Mouse (Mus musculus) large intestine, adult 2 months (tissue): Measurements from ENCODE around the gene Ptgfrn. TPM values are rescaled to one million over a fixed set of nuclear protein-coding genes. Genes with fewer than 3 reads are reported as not detected.

Source experiments
- DNase-seq: peaks from one replicate; pipeline ENCODE4 v3.0.0-alpha.2; 2012; ENCODE audit warnings: low read depth, low spot score
- WGBS: fragments of 180-500 bp; shearing (Covaris S2); methylation state at CpG from one replicate; pipeline ENCODE4 v1.1.7; 2018; 5-methylcytosine and 5-hydroxymethylcytosine counted together
- polyA plus RNA-seq: library from polyadenylated mRNA; depleted of rRNA; stranded (reverse); fragments of >200 nt; gene quantifications from 2 replicates; pipeline ENCODE4 v1.2.3, GENCODE M21; 2012; rRNA removed

Ptgfrn gene
- polyA plus RNA-seq: 24.1 and 31.9 TPM in 2 replicates

DNA sequence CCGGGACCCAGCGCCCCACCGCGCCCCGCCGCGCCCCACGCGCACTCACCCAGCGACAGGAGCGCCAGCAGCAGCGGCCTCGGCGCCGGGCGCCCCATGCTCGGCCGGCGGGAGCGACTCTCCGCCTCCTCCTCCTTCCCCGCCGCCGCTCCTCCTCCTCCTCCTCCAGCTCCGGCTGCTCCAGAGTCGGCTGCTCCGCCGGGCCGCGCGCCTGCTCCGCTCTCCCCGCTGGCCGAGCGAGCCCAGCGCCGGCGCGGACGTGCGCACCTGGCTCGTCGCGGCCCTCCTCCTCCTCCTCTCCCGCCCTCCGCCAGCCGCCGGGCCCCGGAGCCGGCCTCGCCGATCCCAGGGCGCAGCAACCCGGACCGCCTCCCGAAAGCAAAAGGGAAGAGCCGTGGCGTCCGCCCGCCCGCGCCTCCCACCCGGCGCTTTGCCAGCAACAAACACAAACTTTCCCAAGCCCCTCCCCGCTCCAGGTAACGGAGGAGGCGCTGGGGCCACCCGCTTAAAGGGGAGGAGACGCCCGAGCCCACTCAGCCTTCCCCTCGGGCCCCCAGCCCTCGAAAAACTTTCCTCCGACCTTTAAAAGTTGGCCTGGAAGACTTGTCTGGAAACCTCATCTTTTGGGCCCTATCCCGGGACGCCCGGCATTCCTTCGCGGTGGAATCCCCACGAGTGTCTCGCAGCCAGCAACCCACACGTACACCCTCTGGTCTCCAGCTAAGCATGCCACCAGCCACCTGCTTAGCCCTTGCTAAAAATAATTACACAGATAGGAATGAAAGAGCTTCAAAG is at the start of gene Ptgfrn:
Ptgfrn (minus strand) TSS at position 236 of the 795 bp plus-strand sequence.
- DNase-seq: no peak
- 2% methylated on average over 64 of the region's 81 CpGs for WGBS

DNA sequence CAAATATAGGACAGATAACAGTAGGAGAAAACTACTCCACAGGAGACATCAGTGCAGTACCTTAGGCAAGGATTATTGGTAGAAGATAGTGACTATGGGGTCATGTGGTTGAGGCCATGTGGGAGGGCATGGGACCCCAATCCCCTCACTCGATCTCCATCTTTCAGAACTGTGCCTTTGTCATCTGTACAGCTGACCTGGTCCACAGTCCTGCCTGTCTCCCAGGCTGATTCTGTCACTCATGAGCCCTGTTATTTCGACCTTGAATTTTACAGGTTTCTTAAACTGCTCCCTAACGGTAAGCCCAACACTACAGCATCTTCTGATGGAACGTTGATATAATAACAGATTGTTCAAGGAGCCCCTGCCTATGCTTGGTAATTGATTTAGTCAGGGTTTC is 49.6 kb upstream of the Ptgfrn start:
- DNase-seq: no peak
- WGBS: 83% methylated on average over 4 of the region's 4 CpGs

DNA sequence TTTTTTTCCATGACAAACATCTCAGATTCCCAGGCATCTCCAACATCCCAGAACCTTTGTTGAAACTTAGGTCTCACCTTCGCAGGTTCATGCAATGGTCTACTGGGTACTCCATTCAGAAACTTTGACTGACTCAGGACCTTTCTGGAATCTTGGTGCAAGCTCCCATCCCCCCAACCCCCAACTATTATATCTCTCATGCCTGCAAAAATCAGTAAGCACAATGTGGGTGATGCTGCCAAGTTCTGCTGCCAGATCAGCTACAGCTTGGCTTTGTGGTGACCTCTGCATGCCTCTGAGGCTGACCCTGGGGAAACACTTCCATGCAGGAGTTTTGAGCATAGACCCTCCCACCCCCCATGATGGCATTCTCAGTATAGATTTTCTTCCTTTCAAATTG is 44.0 kb upstream of the Ptgfrn start:
- no peak for DNase-seq
- 97% methylated on average over 1 of the region's 1 CpGs for WGBS

DNA sequence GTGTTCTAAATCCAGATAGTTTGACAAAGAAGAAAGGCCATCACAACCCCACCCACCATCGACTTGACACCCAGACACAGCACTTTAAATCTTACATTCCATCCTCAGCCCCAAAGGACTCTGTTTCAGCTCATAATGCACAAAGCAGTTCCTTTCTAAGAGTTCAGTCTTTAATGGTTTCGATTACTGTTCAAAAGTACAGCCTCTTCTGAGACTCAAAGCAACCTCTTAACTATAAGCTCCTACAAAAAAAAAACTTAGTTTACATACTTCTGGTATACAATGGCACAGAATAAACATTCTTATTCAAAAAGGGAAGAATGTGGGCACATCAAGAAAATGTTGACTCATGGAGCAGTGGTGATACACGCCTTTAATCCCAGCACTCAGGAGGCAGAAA is 43.3 kb upstream of the Ptgfrn start:
- DNase-seq: no peak
- WGBS: 61% methylated on average over 3 of the region's 3 CpGs

DNA sequence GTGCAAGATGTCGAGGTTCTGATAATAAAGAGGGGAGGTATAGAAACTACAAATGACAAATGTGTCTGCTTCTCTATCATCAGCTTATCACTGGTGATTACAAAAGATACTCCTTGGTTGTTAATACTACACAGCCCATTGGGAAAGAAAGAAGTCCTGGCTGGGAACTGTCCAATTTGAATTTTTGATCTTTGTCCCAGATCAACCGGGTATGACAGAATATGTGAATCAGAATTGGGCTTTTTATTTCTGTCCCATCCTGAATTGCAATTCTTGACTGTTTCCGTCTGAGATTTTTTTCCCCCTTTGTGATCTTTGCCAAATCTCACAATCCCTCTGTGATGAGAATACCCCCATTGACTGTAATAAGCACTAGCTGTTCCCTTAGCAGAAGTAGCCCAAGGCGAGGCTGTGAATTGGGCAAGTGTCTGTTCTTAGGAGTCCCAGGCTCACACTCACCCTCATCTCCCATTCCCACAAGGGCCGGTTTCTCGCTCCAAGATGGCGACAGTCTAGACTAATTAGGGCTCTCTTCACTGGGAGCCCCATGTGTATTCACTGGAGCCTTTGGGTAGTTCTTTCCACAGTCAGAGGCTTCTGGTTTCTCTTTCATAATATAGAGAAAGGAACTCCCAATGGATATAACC is 36.2 kb upstream of the Ptgfrn start:
- no peak for DNase-seq
- WGBS: 75% methylated on average over 7 of the region's 7 CpGs

DNA sequence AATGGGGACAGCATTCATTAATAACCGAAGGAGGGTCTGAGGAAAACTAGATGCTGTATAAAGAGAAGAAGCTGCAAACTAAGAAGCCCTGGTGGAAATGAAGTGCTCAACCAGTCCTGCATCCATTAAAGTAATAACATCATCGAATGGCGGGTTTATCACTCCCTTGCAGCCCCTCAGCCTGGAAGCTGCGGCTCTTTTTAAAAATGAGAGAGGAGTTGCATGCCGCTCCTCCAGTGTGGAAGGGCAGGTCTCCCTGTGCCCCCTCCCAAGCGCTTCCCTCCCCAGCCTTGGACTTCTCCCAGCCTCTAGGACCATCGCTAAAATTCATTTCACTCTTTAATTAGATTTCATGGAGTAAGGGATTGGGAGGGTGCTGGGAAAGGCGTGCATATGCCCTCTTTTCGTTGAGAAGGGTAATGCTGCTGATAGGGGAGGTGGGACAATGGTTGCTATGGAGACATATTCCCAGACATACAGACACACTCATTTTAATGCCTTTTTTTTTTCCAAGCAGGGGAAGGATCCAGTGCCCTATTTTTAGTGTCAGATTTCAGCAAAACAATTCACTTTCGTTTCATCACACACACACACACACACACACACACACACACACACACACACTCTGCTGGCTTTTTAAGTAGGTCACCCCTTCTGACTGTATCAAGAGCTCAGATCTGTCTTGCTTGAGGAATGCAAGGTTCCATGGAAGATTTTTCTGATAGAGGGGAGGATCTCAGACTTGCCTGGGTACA is 35.4 kb upstream of the Ptgfrn start:
- no peak for DNase-seq
- WGBS: 59% methylated on average over 10 of the region's 10 CpGs

DNA sequence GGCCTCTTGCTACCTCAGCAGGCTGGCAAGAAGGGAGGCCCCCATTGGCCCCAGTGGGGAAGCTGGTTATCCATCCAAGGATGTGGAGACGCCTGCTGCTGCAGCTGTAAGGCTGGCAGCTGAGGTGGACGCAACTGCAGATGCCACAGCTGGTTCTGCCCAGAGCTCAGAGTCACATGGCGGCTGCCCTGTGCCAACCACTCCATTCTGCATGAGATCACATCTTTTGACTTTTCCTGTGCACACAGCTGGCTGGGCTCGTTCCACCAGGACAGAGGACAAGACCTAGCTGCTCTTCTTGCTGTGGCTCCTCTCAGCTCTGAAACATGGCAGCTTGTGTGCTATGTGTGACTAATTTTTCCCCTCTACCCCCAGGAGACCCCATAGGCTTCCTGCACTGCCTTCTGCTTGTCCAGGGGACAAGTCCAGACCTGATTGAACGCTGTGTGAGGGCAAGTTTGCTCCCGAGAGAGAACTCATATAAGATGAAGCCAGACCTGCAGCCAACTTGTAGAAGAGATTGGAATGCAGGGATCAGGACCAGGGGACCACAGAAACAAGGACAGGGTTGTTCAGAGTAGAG is 34.4 kb upstream of the Ptgfrn start:
- WGBS: 72% methylated on average over 6 of the region's 6 CpGs
- no peak for DNase-seq

DNA sequence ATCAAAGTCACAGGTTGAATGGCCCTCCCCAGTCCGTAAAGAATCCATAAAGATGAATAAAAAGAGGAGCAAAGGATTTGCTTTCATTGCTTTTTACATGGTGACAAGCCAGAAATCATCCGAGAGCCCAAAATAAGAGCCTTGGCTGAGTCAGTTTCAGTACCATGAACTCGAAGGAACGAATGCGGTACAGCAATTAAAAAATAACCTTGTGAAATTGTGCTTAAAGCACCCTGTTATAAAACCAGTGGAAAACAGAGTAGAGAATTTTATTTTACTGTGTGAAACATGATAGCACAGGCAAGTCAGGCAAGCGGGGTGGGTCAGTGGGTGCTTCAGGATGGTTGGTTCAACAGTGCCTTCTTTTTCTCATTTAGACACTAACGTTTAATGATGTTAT is 33.4 kb upstream of the Ptgfrn start:
- no peak for DNase-seq
- WGBS: 49% methylated on average over 7 of the region's 7 CpGs

DNA sequence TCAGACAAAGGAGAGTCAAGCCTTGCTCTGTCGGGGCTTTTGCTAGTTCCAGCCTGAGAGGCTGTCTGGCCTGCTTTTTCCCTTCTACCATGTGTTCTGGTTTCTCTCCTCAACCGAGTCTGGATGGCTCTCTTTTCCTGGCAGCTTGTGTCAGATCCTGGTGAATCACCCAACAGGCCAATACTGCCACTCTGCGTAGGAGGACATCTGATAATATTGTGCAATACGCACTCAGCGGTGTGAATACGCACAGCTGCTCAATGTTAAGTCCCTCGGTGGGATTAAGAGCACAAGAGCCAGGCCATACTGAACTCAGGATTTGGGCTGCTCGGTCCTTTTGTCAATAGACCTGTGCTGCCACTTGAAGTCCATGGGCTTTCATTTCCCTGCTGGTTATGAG is 31.8 kb upstream of the Ptgfrn start:
- 65% methylated on average over 8 of the region's 8 CpGs for WGBS
- DNase-seq: no peak

DNA sequence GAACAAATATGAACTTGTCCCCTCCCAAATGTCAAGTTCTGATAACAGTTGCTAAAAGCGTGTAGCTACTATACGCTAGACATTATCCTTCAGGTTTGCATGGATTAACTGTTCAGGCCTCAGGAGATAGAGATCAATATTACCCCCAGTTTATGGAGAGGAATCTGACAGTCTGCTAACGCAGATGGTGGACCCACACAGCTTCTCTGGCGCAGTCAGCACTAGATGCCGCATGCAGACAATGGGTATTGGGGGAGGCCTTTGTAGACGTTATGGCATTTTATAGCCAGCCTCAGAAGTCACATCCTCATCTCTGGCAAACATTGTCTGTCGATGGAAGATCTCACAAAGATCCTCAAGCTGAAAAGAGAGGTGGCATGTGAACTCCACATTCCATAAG is 29.9 kb upstream of the Ptgfrn start:
- WGBS: 81% methylated on average over 7 of the region's 7 CpGs

DNA sequence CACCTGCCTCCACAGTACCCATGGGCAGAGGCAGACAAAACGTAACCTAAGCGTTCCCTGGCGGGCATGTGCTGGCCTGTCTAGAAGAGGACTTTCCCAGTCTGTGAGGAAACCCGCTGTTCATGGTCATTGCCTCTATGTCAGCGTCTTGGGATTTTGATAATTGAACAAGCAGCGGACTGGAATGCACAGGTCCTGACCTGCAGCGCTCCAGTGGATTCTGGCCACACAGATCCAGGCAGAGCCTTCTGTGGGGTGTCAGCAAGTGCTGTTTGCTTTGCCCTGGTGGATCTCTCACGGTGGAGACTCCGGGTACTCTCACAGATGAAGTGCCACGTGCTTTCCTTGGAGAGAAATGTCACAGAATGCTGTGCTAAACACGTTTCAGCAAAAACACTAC is 26.4 kb upstream of the Ptgfrn start:
- DNase-seq: no peak
- 50% methylated on average over 11 of the region's 11 CpGs for WGBS

More for the DNA sequence above, 29.9 kb upstream of the Ptgfrn start:
- no peak for DNase-seq

DNA sequence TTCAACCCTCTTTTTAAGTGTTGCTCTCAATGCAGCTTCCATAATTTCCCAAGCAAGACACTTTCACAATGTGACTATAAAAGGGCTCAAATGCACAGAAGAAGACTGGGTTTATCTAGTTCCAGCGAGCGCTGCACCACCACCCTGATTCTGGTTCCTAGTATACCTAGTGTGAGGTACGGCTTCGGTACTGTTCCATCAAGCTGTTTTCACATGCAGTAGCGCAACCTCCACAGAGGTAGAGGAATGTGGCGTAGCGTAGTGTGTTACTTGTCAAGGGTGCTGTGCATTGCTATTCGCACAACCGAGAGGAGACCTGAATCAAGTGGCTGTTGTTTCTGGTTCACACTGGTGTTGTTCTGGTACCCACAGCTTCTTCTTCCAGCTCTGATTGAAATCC is 24.8 kb upstream of the Ptgfrn start:
- DNase-seq: no peak
- 97% methylated on average over 9 of the region's 9 CpGs for WGBS

DNA sequence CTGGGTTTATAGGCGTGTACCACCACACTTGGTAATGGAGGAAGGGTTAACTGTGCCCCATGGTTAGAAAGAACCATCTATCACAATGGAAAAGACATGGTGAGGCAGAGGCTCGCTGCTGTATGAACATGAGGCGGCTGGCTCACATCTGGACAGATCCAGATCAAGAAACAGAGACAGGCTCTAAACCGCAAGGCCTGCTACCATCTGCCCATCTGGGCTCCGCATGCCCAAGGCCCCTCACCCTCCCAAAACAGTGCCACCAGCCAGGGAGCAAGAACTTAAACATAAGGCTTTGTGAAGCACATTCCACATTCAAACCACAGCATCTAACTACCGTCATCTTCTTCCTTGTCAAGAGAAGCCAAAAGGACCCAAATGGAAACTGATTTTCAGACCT is 22.9 kb upstream of the Ptgfrn start:
- WGBS: 95% methylated on average over 6 of the region's 6 CpGs
- no peak for DNase-seq

DNA sequence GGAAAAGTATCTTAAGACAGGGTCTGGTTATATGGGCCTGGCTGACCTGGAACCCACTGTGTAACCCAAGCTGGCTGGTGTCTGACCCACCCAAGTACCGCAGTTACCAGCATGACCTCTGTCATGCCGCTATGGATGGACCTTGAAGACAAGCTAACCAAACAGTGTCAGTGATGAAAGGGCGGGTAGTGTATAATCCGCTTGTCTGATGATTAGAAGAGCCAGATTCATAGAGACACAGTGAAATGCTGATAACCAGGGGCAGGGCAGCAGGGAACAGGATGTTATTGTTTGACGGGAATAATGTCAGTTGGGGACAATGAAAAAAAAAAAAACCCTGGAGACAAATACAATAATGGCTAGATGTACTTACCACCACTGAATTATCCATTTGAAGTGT is 21.7 kb upstream of the Ptgfrn start:
- 67% methylated on average over 5 of the region's 5 CpGs for WGBS
- DNase-seq: no peak

DNA sequence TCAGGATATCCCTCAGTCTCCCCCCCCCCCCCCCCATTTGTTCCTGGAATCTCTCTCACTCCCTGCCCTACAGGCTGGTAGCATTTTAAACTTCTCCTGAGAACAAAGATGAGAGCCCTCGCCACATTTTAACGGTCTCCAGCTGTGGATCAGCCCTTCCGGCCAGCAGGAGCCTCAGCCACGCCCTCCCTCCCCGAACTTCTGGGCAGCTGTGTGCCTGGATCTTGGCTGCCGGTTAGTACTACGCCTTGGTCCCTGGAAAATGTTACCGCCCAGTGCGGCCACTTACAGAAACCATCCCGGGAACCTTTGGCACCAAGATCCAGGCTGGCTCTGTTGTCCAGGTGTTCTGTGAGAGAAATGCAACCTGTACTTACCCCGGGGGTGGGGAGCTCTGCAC is 20.4 kb upstream of the Ptgfrn start:
- DNase-seq: no peak
- 3% methylated on average over 11 of the region's 11 CpGs for WGBS

DNA sequence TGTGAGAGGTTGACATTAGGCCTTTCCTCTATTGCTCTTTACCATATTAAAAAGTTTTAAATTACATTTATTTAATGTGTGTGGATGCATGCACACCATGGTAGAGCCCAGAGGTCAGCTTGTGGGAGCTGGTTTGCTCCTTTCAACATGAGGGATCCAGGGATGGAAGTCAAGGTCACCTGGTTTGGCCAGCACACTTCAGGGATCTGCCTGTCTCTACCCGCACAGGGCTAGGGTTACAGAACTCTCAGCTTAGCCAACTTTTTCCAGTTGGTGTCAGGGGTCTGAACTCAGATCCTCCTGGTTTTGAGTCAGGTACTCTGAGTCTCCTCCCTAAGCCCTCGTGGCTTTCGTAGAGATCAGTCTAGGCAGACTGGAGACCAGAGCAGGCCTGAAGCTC is 19.5 kb upstream of the Ptgfrn start:
- WGBS: 95% methylated on average over 3 of the region's 3 CpGs
- DNase-seq: no peak

DNA sequence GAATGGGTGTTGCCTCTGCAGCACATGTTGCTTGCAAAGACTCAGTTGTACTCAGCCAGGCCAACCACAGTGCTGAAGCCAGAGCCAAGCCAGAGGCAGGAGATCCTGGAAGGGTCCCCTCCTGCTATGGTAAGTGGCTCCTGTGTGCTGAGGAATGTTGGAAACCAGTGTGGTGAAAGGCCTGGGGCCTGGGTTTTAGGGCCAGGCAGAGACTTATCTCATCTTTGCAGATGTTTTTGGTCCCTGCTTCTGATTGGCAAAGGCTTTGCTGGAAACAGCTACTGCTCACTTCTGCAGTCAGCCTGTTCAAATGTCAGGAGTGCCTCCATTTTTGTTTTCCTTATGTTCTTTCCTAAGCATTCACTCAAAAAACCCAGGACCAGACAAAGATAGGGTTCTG is 19.0 kb upstream of the Ptgfrn start:
- no peak for DNase-seq

DNA sequence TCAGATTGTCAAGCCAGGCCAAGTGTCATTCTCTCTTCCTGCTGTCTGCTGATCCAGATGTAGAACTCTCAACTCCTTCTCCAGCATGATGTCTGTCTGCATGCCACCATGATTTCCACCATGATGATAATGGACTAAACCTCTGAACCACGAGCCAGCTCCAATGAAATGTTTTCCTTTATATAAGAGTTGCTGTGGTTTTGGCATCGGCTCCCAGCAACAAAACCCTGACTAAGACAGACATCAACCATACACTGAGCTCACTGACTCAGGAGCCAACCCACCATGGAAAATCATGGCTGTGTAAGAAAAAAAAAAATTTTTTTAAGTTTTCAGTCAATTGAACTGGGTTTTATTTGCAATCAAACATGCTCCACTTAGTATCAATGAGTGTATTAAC is 17.7 kb upstream of the Ptgfrn start:
- no peak for DNase-seq

DNA sequence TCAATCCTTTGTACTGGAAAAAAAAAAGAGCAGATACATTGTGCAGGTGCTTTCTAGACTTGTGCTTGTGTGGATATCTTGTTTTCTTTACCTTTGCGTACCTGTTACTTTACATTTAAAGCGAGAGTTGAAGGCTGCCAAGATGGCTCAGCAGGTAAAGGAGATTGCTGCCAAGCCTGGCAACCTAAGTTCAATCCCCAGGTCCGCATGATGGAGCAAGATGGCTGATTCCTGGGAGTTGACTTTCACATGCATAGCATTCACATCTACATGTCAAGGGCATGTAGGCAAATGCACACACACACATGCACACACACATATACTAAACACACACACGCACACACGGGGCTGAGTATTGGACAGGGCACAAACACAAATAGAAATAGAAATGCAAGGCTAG is 14.6 kb upstream of the Ptgfrn start:
- DNase-seq: no peak
- WGBS: 94% methylated on average over 5 of the region's 5 CpGs

More for the DNA sequence above, 17.7 kb upstream of the Ptgfrn start:
- 91% methylated on average over 2 of the region's 2 CpGs for WGBS

DNA sequence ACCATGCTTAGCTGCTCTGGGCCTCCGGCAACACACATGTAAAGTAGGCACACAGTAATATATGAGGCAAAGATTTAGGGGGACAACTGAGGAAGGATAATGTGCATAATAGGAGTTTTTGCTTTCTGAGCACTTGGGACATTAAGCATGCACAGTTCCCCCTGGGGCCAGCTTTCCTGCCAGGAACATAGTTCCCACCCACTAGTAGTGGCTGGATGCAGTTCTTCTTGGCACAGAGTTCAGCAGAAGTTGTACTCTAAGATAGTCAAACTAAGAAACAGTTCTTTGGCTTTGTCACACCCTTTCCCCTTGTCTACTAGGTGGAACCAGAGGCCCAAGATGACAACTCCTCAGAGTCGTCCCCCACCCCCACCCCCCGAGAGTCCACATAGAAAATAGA is 12.4 kb upstream of the Ptgfrn start:
- 88% methylated on average over 3 of the region's 3 CpGs for WGBS
- DNase-seq: no peak
